Mouse (Mus musculus): Measurements from ENCODE around the gene Vps35l.
A peak's percentile ranks its signal among the peaks of the same experiment; 100 is the strongest.

Gene Vps35l

GRCm38 (mm10) chr7:118739975-118740531 lies at the start of gene Vps35l:
Vps35l (plus strand) TSS chr7:118740226.
- peak; percentile 91 for DNase-seq (ENCODE audit: low read depth, low spot score)

- DNase-seq (ENCODE audit: low read depth, low spot score), result no peak
Measured at GRCm38 (mm10) chr7:118691287-118691686, 48.7 kb upstream of the Vps35l start.

GRCm38 (mm10) chr7:118696146-118696545 lies 43.9 kb upstream of the Vps35l start:
- DNase-seq (ENCODE audit: low read depth, low spot score), result no peak

- no peak for DNase-seq (ENCODE audit: low read depth, low spot score)
Measured at GRCm38 (mm10) chr7:118697168-118697567, 42.9 kb upstream of the Vps35l start.

GRCm38 (mm10) chr7:118698882-118699281 lies 41.1 kb upstream of the Vps35l start:
- no peak for DNase-seq (ENCODE audit: low read depth, low spot score)

GRCm38 (mm10) chr7:118703144-118703561 lies 36.9 kb upstream of the Vps35l start:
- DNase-seq (ENCODE audit: low read depth, low spot score), result no peak

- DNase-seq (ENCODE audit: low read depth, low spot score), result no peak
Measured at GRCm38 (mm10) chr7:118704001-118704850, 35.8 kb upstream of the Vps35l start.

GRCm38 (mm10) chr7:118705101-118705961 lies 34.7 kb upstream of the Vps35l start, which contains the start of gene Gde1:
Gde1 (minus strand) TSS chr7:118705778.
- peak; percentile 95 for DNase-seq (ENCODE audit: low read depth, low spot score)

GRCm38 (mm10) chr7:118706051-118706450 lies 34.0 kb upstream of the Vps35l start:
- DNase-seq (ENCODE audit: low read depth, low spot score), result peak; percentile 58

GRCm38 (mm10) chr7:118706488-118706887 lies 33.5 kb upstream of the Vps35l start:
- no peak for DNase-seq (ENCODE audit: low read depth, low spot score)

- DNase-seq (ENCODE audit: low read depth, low spot score), result no peak
Measured at GRCm38 (mm10) chr7:118707216-118707615, 32.8 kb upstream of the Vps35l start.

GRCm38 (mm10) chr7:118708002-118708401 lies 32.0 kb upstream of the Vps35l start:
- DNase-seq (ENCODE audit: low read depth, low spot score), result no peak

- no peak for DNase-seq (ENCODE audit: low read depth, low spot score)
Measured at GRCm38 (mm10) chr7:118710776-118711175, 29.2 kb upstream of the Vps35l start.

GRCm38 (mm10) chr7:118712228-118713173 lies 27.5 kb upstream of the Vps35l start, which contains the start of gene Ccp110:
Ccp110 (plus strand) TSS chr7:118712552.
- DNase-seq (ENCODE audit: low read depth, low spot score), result peak; percentile 98

- DNase-seq (ENCODE audit: low read depth, low spot score), result no peak
Measured at GRCm38 (mm10) chr7:118714873-118715272, 25.2 kb upstream of the Vps35l start.

- DNase-seq (ENCODE audit: low read depth, low spot score), result no peak
Measured at GRCm38 (mm10) chr7:118718066-118718465, 22.0 kb upstream of the Vps35l start.

- DNase-seq (ENCODE audit: low read depth, low spot score), result no peak
Measured at GRCm38 (mm10) chr7:118723927-118724326, 16.1 kb upstream of the Vps35l start.

GRCm38 (mm10) chr7:118725459-118725858 lies 14.6 kb upstream of the Vps35l start:
- DNase-seq (ENCODE audit: low read depth, low spot score), result no peak

- DNase-seq (ENCODE audit: low read depth, low spot score), result no peak
Measured at GRCm38 (mm10) chr7:118728846-118729587, 11.0 kb upstream of the Vps35l start.

GRCm38 (mm10) chr7:118731781-118732180 lies 8.2 kb upstream of the Vps35l start:
- DNase-seq (ENCODE audit: low read depth, low spot score), result no peak
